Mouse (Mus musculus) liver, embryonic 16.5 days (tissue): Measurements from ENCODE around the gene Rhbg. TPM values are rescaled to one million over a fixed set of nuclear protein-coding genes. Genes with fewer than 3 reads are reported as not detected.

Experiments
- ATAC-seq: fragments of 200-750 bp; cut with Nextera tagmentation; 2 replicates; pipeline ENCODE4 v1.8.0; 2017; ENCODE audit warnings: low read depth, mild to moderate bottlenecking, moderate number of reproducible peaks, moderate library complexity
- H3K27ac ChIP-seq: fragments of 300-500 bp; sonication (generic); 2 replicates; pipeline ENCODE4 v1.5.1; 2014; ENCODE audit warnings: mild to moderate bottlenecking, low read length
- H3K27me3 ChIP-seq: fragments of 300-500 bp; sonication (generic); 2 replicates; pipeline ENCODE4 v1.6.1; 2014; ENCODE audit warnings: low read depth, low read length, mixed read lengths; ENCODE audit not compliant: control insufficient read depth, insufficient read depth
- H3K36me3 ChIP-seq: fragments of 300-500 bp; sonication (generic); 2 replicates; pipeline ENCODE4 v1.6.1; 2014; ENCODE audit warnings: mild to moderate bottlenecking; ENCODE audit not compliant: control insufficient read depth, insufficient read depth
- H3K4me1 ChIP-seq: fragments of 300-500 bp; sonication (generic); 2 replicates; pipeline ENCODE4 v1.6.1; 2014; ENCODE audit warnings: low read depth, low read length, mixed read lengths; ENCODE audit not compliant: control insufficient read depth
- H3K4me2 ChIP-seq: fragments of 300-500 bp; sonication (generic); 2 replicates; pipeline ENCODE4 v1.6.1; 2014; ENCODE audit warnings: low read depth, low read length, mixed read lengths
- H3K4me3 ChIP-seq: fragments of 300-500 bp; sonication (generic); 2 replicates; pipeline ENCODE4 v1.5.1; 2014; ENCODE audit warnings: low read depth, mild to moderate bottlenecking, low read length
- H3K9ac ChIP-seq: fragments of 300-500 bp; sonication (generic); 2 replicates; pipeline ENCODE4 v1.6.1; 2014; ENCODE audit warnings: low read depth, low read length
- H3K9me3 ChIP-seq: fragments of 300-500 bp; sonication (generic); replicated peaks from 2 replicates; pipeline ENCODE4 v1.6.1; 2016; ENCODE audit warnings: low read length; ENCODE audit not compliant: control insufficient read depth
- WGBS: fragments of 180-500 bp; shearing (Covaris S2); extraction: QIAGEN DNeasy Blood & Tissue Kit; methylation state at CpG from one replicate; pipeline ENCODE4 v1.1.7; 2014; ENCODE audit not compliant: insufficient replicate concordance; 5-methylcytosine and 5-hydroxymethylcytosine counted together
- polyA plus RNA-seq: library from polyadenylated mRNA; unstranded; fragments of >200 nt; fragmentation: Nextera tagmentation; extraction: Ambion mirVana; gene quantifications from 2 replicates; pipeline ENCODE4 v1.2.1, GENCODE M21; 2015

Rhbg gene
- polyA plus RNA-seq, 1 experiment from 2014 or later, result 4.8 TPM

DNA sequence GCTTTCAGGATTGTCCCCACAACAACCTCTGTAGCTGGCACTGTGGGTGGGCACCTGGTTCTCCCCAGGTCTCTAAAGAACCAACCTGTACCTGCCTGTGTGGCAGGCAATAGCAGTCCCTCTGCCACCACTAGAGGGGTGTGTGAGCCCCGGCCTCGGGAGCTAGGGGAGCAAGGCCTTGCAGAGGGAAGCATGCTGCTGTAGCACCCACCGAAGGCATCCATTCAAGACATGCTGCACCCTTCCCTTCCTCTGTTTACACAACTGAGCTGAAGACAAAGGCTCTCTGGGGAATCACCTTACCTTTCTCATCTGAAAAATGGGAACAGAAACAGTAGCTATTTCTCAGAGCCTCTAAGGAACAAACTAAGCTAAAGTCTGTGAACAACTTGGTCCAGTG lies 19.3 kb downstream of the Rhbg start:
- Histone ChIP-seq H3K27ac (no peak overlapping the region), H3K9ac (no peak overlapping the region), H3K4me3 (no peak overlapping the region), H3K27me3 (peaks cover 51% of the 10 kb centered on the region), H3K9me3 (no peaks in the 10 kb centered on the region), H3K36me3 (no peaks in the 10 kb centered on the region), H3K4me1 (no peaks in the 10 kb centered on the region), H3K4me2 (no peak overlapping the region)
- 7% methylated on average over 3 of the region's 3 CpGs for WGBS
- no peak for ATAC-seq

DNA sequence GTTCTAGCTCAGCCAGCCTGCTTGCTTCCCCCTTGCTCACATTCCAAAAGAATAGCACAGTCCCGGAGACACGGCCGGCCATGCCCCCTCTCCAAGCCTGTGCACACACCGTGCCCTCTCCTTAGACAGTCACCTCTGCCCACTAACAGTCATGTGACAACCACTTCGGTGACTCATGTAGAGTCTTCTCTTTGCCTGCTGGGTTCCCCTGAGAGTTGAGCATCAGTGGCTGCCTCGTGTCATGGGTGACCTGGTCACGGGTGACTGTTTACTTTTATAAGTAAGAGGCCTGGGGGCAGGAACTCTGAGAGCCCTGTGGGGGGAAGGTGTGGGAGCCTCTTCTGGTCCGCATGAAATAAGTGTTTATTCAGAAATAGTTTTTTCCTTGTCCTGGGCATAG lies 20.5 kb downstream of the Rhbg start:
- Histone ChIP-seq H3K27ac (no peak overlapping the region), H3K4me1 (no peaks in the 10 kb centered on the region), H3K27me3 (peaks cover 49% of the 10 kb centered on the region), H3K36me3 (no peaks in the 10 kb centered on the region), H3K9ac (no peak overlapping the region), H3K4me2 (no peak overlapping the region), H3K4me3 (no peak overlapping the region), H3K9me3 (no peaks in the 10 kb centered on the region)
- no peak for ATAC-seq
- 57% methylated on average over 8 of the region's 8 CpGs for WGBS

DNA sequence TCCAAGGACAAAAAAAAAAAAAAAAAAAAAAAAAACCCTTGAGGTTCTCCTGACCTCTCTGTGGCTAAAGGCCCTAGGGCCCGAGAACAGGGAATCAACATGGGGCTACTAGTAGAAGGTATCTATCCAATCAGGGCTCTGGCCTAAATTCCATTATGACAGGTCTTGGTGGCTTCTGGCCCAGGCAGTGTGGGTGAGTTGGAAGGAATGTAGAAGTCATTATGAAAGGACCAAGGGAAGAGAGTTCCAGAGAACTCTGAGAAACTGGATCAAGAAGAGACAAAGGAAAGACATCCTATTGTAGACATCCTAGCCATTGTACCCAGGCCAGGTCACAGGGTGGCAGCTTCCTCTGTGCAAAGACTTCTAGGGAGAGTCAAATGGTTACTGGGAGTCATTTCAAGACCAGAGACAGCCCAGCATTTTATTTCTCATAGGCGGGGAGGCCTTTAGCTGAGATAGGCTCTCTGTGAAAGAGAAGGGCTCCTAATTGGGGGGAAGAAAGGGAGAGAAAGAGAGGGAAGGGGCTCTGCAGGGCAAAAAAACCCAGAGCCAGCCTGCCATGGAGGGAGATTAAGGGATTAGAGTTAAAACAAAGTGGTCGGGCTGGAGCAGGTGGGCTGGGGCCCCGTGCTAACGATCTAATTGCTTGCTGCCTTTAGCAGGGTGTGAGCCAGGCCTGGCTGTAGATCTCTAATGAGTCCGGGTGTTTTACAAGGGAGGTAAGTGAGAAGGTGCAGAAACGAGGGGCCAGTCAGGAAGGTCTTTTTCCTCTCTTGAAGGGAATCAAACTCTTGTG lies 21.5 kb downstream of the Rhbg start:
- Histone ChIP-seq H3K4me3 (no peak overlapping the region), H3K27ac (no peak overlapping the region), H3K9me3 (no peaks in the 10 kb centered on the region), H3K4me1 (no peaks in the 10 kb centered on the region), H3K4me2 (no peak overlapping the region), H3K27me3 (peaks cover 39% of the 10 kb centered on the region), H3K36me3 (no peaks in the 10 kb centered on the region), H3K9ac (no peak overlapping the region)
- no peak for ATAC-seq
- 19% methylated on average over 7 of the region's 7 CpGs for WGBS

GRCm38 (mm10) chr3:88232301-88232702 lies 22.2 kb downstream of the Rhbg start:
- 39% methylated on average over 7 of the region's 7 CpGs for WGBS

GRCm38 (mm10) chr3:88231061-88231641 lies 23.4 kb downstream of the Rhbg start:
- 41% methylated on average over 1 of the region's 1 CpGs for WGBS
- Histone ChIP-seq H3K4me3 (no peak overlapping the region), H3K4me2 (no peak overlapping the region), H3K27me3 (peaks cover 32% of the 10 kb centered on the region), H3K36me3 (no peaks in the 10 kb centered on the region), H3K9me3 (no peaks in the 10 kb centered on the region), H3K9ac (no peak overlapping the region), H3K4me1 (no peaks in the 10 kb centered on the region), H3K27ac (no peak overlapping the region)
- no peak for ATAC-seq

More at GRCm38 (mm10) chr3:88232301-88232702, 22.2 kb downstream of the Rhbg start:
- Histone ChIP-seq H3K4me3 (no peak overlapping the region), H3K4me1 (no peaks in the 10 kb centered on the region), H3K27me3 (peaks cover 36% of the 10 kb centered on the region), H3K36me3 (no peaks in the 10 kb centered on the region), H3K27ac (no peak overlapping the region), H3K4me2 (no peak overlapping the region), H3K9ac (no peak overlapping the region), H3K9me3 (no peaks in the 10 kb centered on the region)
- no peak for ATAC-seq

- no peak overlapping the region for H3K4me2 ChIP-seq
- no peak for ATAC-seq
- H3K9me3 ChIP-seq, result no peaks in the 10 kb centered on the region
- H3K4me3 ChIP-seq, result no peak overlapping the region
- H3K27me3 ChIP-seq, result peaks cover 32% of the 10 kb centered on the region
- H3K4me1 ChIP-seq, result no peaks in the 10 kb centered on the region
- H3K9ac ChIP-seq, result no peak overlapping the region
- WGBS, result 33% methylated on average over 17 of the region's 17 CpGs
- no peak overlapping the region for H3K27ac ChIP-seq
- no peaks in the 10 kb centered on the region for H3K36me3 ChIP-seq
Observed at GRCm38 (mm10) chr3:88230262-88231047, 24.1 kb downstream of the Rhbg start.

GRCm38 (mm10) chr3:88229526-88229925 lies 25.0 kb downstream of the Rhbg start:
- Histone ChIP-seq H3K4me1 (no peaks in the 10 kb centered on the region), H3K27ac (no peak overlapping the region), H3K9ac (no peak overlapping the region), H3K36me3 (no peaks in the 10 kb centered on the region), H3K4me3 (no peak overlapping the region), H3K4me2 (no peak overlapping the region), H3K9me3 (no peaks in the 10 kb centered on the region), H3K27me3 (peaks cover 32% of the 10 kb centered on the region)
- 58% methylated on average over 6 of the region's 6 CpGs for WGBS
- no peak for ATAC-seq

GRCm38 (mm10) chr3:88228906-88229305 lies 25.6 kb downstream of the Rhbg start:
- Histone ChIP-seq H3K4me1 (no peaks in the 10 kb centered on the region), H3K36me3 (no peaks in the 10 kb centered on the region), H3K4me3 (no peak overlapping the region), H3K9ac (no peak overlapping the region), H3K4me2 (no peak overlapping the region), H3K27ac (no peak overlapping the region), H3K9me3 (no peaks in the 10 kb centered on the region), H3K27me3 (peaks cover 29% of the 10 kb centered on the region)
- WGBS, result 45% methylated on average over 4 of the region's 4 CpGs
- no peak for ATAC-seq

- Histone ChIP-seq H3K9ac (no peak overlapping the region), H3K4me1 (no peaks in the 10 kb centered on the region), H3K36me3 (no peaks in the 10 kb centered on the region), H3K4me3 (no peak overlapping the region), H3K9me3 (no peaks in the 10 kb centered on the region), H3K4me2 (no peak overlapping the region), H3K27ac (no peak overlapping the region), H3K27me3 (peaks cover 21% of the 10 kb centered on the region)
- no peak for ATAC-seq
- 52% methylated on average over 6 of the region's 6 CpGs for WGBS
Observed at GRCm38 (mm10) chr3:88227976-88228375, 26.5 kb downstream of the Rhbg start.
